Mouse (Mus musculus) lung, postnatal 0 days (tissue): ENCODE measurements around the gene Grin2b. TPM values are rescaled to one million over a fixed set of nuclear protein-coding genes. Genes with fewer than 3 reads are reported as not detected.
A peak's percentile ranks its signal among the peaks of the same experiment; 100 is the strongest.

Experiments used
- ATAC-seq: fragments of 200-750 bp; cut with Nextera tagmentation; 2 replicates; pipeline ENCODE4 v1.8.0; 2017; ENCODE audit warnings: moderate library complexity
- DNase-seq: peaks from one replicate; pipeline ENCODE4 v3.0.0-alpha.2; 2016; ENCODE audit warnings: low spot score
- H3K27ac ChIP-seq: fragments of 300-500 bp; sonication (generic); 2 replicates; pipeline ENCODE4 v1.5.1; 2014; ENCODE audit warnings: antibody characterized with exemption, mild to moderate bottlenecking, low read length, mixed read lengths
- H3K27me3 ChIP-seq: fragments of 300-500 bp; sonication (generic); replicated peaks from 2 replicates; pipeline ENCODE4 v1.6.1; 2014; ENCODE audit warnings: low read length, mixed read lengths; ENCODE audit not compliant: insufficient read depth
- H3K36me3 ChIP-seq: fragments of 300-500 bp; sonication (generic); 2 replicates; pipeline ENCODE4 v1.6.1; 2014; ENCODE audit warnings: low read length, mixed read lengths; ENCODE audit not compliant: insufficient read depth
- H3K4me1 ChIP-seq: fragments of 300-500 bp; sonication (generic); 2 replicates; pipeline ENCODE4 v1.6.1; 2014; ENCODE audit warnings: antibody characterized with exemption, low read depth, low read length, mixed read lengths; ENCODE audit not compliant: insufficient read depth
- H3K4me2 ChIP-seq: fragments of 300-500 bp; sonication (generic); replicated peaks from 2 replicates; pipeline ENCODE4 v1.6.1; 2014; ENCODE audit warnings: low read depth, mild to moderate bottlenecking, low read length, moderate library complexity, mixed read lengths
- H3K4me3 ChIP-seq: fragments of 300-500 bp; sonication (generic); 2 replicates; pipeline ENCODE4 v1.5.1; 2014; ENCODE audit warnings: low read depth, low read length
- H3K9ac ChIP-seq: fragments of 300-500 bp; sonication (generic); replicated peaks from 2 replicates; pipeline ENCODE4 v1.6.1; 2014; ENCODE audit warnings: low read depth, mild to moderate bottlenecking
- H3K9me3 ChIP-seq: fragments of 300-500 bp; sonication (generic); 2 replicates; pipeline ENCODE4 v1.6.1; 2016; ENCODE audit warnings: low read length, mixed read lengths
- CTCF ChIP-seq: IDR thresholded peaks from 2 replicates; pipeline ENCODE4 v1.5.1; 2016; ENCODE audit warnings: antibody characterized with exemption, mild to moderate bottlenecking
- EP300 ChIP-seq: IDR thresholded peaks from 2 replicates; pipeline ENCODE4 v1.6.1; 2016; ENCODE audit warnings: antibody characterized with exemption, mild to moderate bottlenecking, control low read depth
- WGBS: fragments of 180-500 bp; shearing (Covaris S2); extraction: QIAGEN DNeasy Blood & Tissue Kit; methylation state at CpG from one replicate; pipeline ENCODE4 v1.1.7; 2014; 5-methylcytosine and 5-hydroxymethylcytosine counted together
- polyA plus RNA-seq: library from polyadenylated mRNA; unstranded; fragments of >200 nt; fragmentation: Nextera tagmentation; extraction: Ambion mirVana; gene quantifications from 2 replicates; pipeline ENCODE4 v1.2.1, GENCODE M21; 2015

Grin2b gene
- polyA plus RNA-seq, 1 experiment from 2014 or later, result 0.50 TPM

GRCm38 (mm10) chr6:135943121-135943617 is 230.1 kb downstream of the Grin2b start:
- Histone ChIP-seq H3K9me3 (no peaks in the 10 kb centered on the region), H3K27ac (no peak overlapping the region), H3K4me2 (no peak overlapping the region), H3K36me3 (no peaks in the 10 kb centered on the region), H3K27me3 (no peaks in the 10 kb centered on the region), H3K4me3 (no peak overlapping the region), H3K9ac (no peak overlapping the region), H3K4me1 (no peaks in the 10 kb centered on the region)
- DNase-seq (no peak), ATAC-seq (no peak)
- WGBS, result 84% methylated on average over 6 of the region's 6 CpGs
- TF ChIP-seq EP300 (no peak), CTCF (no peak)

- no peak overlapping the region for H3K4me3 ChIP-seq
- H3K9me3 ChIP-seq, result no peaks in the 10 kb centered on the region
- H3K4me1 ChIP-seq, result no peaks in the 10 kb centered on the region
- no peak overlapping the region for H3K9ac ChIP-seq
- H3K36me3 ChIP-seq, result no peaks in the 10 kb centered on the region
- TF ChIP-seq EP300 (no peak), CTCF (no peak)
- DNase-seq (no peak), ATAC-seq (no peak)
- no peak overlapping the region for H3K4me2 ChIP-seq
- 66% methylated on average over 3 of the region's 3 CpGs for WGBS
- no peaks in the 10 kb centered on the region for H3K27me3 ChIP-seq
- no peak overlapping the region for H3K27ac ChIP-seq
Measured at GRCm38 (mm10) chr6:135932924-135933323, 240.4 kb downstream of the Grin2b start.

GRCm38 (mm10) chr6:135932400-135932920 is 240.9 kb downstream of the Grin2b start:
- no peaks in the 10 kb centered on the region for H3K4me1 ChIP-seq
- H3K27me3 ChIP-seq, result no peaks in the 10 kb centered on the region
- ATAC-seq (no peak), DNase-seq (no peak)
- WGBS, result 73% methylated on average over 6 of the region's 6 CpGs
- H3K36me3 ChIP-seq, result no peaks in the 10 kb centered on the region
- H3K4me2 ChIP-seq, result no peak overlapping the region
- H3K27ac ChIP-seq, result no peak overlapping the region
- no peak overlapping the region for H3K4me3 ChIP-seq
- no peaks in the 10 kb centered on the region for H3K9me3 ChIP-seq
- no peak overlapping the region for H3K9ac ChIP-seq
- TF ChIP-seq CTCF (no peak), EP300 (no peak)

- no peaks in the 10 kb centered on the region for H3K4me1 ChIP-seq
- H3K4me2 ChIP-seq, result no peak overlapping the region
- H3K27me3 ChIP-seq, result no peaks in the 10 kb centered on the region
- H3K4me3 ChIP-seq, result no peak overlapping the region
- ATAC-seq (no peak), DNase-seq (no peak)
- no peaks in the 10 kb centered on the region for H3K9me3 ChIP-seq
- H3K9ac ChIP-seq, result no peak overlapping the region
- H3K36me3 ChIP-seq, result no peaks in the 10 kb centered on the region
- TF ChIP-seq CTCF (no peak), EP300 (no peak)
- H3K27ac ChIP-seq, result no peak overlapping the region
Measured at GRCm38 (mm10) chr6:135917676-135918075, 255.6 kb downstream of the Grin2b start.

GRCm38 (mm10) chr6:135914608-135915007 is 258.7 kb downstream of the Grin2b start:
- no peaks in the 10 kb centered on the region for H3K27me3 ChIP-seq
- H3K4me1 ChIP-seq, result no peaks in the 10 kb centered on the region
- no peaks in the 10 kb centered on the region for H3K9me3 ChIP-seq
- no peak for DNase-seq
- TF ChIP-seq EP300 (no peak), CTCF (peak; percentile 9; the same call in 1 of the 2 replicates)
- no peak overlapping the region for H3K27ac ChIP-seq
- H3K4me2 ChIP-seq, result no peak overlapping the region
- H3K9ac ChIP-seq, result no peak overlapping the region
- ATAC-seq, result no peak
- 94% methylated on average over 5 of the region's 5 CpGs for WGBS
- no peaks in the 10 kb centered on the region for H3K36me3 ChIP-seq
- no peak overlapping the region for H3K4me3 ChIP-seq

GRCm38 (mm10) chr6:135912114-135912513 is 261.2 kb downstream of the Grin2b start:
- WGBS, result 78% methylated on average over 3 of the region's 3 CpGs
- H3K4me1 ChIP-seq, result no peaks in the 10 kb centered on the region
- no peak overlapping the region for H3K27ac ChIP-seq
- no peak overlapping the region for H3K9ac ChIP-seq
- H3K36me3 ChIP-seq, result no peaks in the 10 kb centered on the region
- H3K4me2 ChIP-seq, result no peak overlapping the region
- no peaks in the 10 kb centered on the region for H3K27me3 ChIP-seq
- TF ChIP-seq CTCF (no peak), EP300 (no peak)
- H3K4me3 ChIP-seq, result no peak overlapping the region
- DNase-seq (no peak), ATAC-seq (no peak)
- H3K9me3 ChIP-seq, result no peaks in the 10 kb centered on the region

GRCm38 (mm10) chr6:135911131-135911530 is 262.2 kb downstream of the Grin2b start:
- Histone ChIP-seq H3K9me3 (no peaks in the 10 kb centered on the region), H3K4me3 (no peak overlapping the region), H3K9ac (no peak overlapping the region), H3K27ac (no peak overlapping the region), H3K36me3 (no peaks in the 10 kb centered on the region), H3K4me2 (no peak overlapping the region), H3K4me1 (no peaks in the 10 kb centered on the region), H3K27me3 (no peaks in the 10 kb centered on the region)
- 79% methylated on average over 6 of the region's 6 CpGs for WGBS
- DNase-seq (no peak), ATAC-seq (no peak)
- TF ChIP-seq EP300 (no peak), CTCF (no peak)
